Mouse (Mus musculus): ENCODE results near the gene Arhgef12.

GRCm38 (mm10) chr9:43034273-43034672 is 72.8 kb downstream of the Arhgef12 start:
- TF ChIP-seq CTCF (IDR thresholded peaks at IDR 0.05; ENCODE audit: control insufficient read depth, insufficient read depth, insufficient replicate concordance, low read depth, low read length) (no peak), POLR2A (IDR thresholded peaks at IDR 0.05; ENCODE audit: control insufficient read depth, low read depth, low read length) (no peak)
